Mouse (Mus musculus) forebrain, embryonic 10.5 days (tissue): ENCODE results near the gene Pla2g15. TPM values are rescaled to one million over a fixed set of nuclear protein-coding genes. Genes with fewer than 3 reads are reported as not detected.

Experiments used
- polyA plus RNA-seq: library from polyadenylated mRNA; unstranded; fragments of >200 nt; fragmentation: Nextera tagmentation; extraction: Ambion mirVana; gene quantifications from 2 replicates; pipeline ENCODE4 v1.2.1, GENCODE M21; 2016

The Pla2g15 gene
- polyA plus RNA-seq, 1 experiment from 2014 or later, result 14.0 TPM

Other genes starting within 250 kb of the Pla2g15 start
- gene Pskh1, start 250.0 kb upstream of the Pla2g15 start, polyA plus RNA-seq, result 29.6 and 29.9 TPM in 2 replicates
- gene Ctrl, start 216.5 kb upstream of the Pla2g15 start, polyA plus RNA-seq, result 1.5 and 2.1 TPM in 2 replicates
- gene Psmb10, start 212.0 kb upstream of the Pla2g15 start, polyA plus RNA-seq, result 28.9 and 31.5 TPM in 2 replicates
- gene Lcat, start 207.0 kb upstream of the Pla2g15 start, polyA plus RNA-seq, result 0.76 and 1.4 TPM in 2 replicates
- 14.9 and 17.8 TPM in 2 replicates for gene Slc12a4, start 184.3 kb upstream of the Pla2g15 start, polyA plus RNA-seq
- gene Dpep3, start 171.0 kb upstream of the Pla2g15 start, polyA plus RNA-seq, result not detected in 2 replicates
- gene Dus2, start 159.1 kb upstream of the Pla2g15 start, polyA plus RNA-seq, result 19.4 and 20.5 TPM in 2 replicates
- not detected in 2 replicates for gene Dpep2nb, start 144.4 kb upstream of the Pla2g15 start, polyA plus RNA-seq
- gene Ddx28, start 138.5 kb upstream of the Pla2g15 start, polyA plus RNA-seq, result 24.0 and 24.7 TPM in 2 replicates
- 6.6 TPM in 2 replicates for gene Nfatc3, start 91.6 kb upstream of the Pla2g15 start, polyA plus RNA-seq
- 2.0 and 2.6 TPM in 2 replicates for gene Esrp2, start 13.4 kb upstream of the Pla2g15 start, polyA plus RNA-seq
- 86.5 and 87.9 TPM in 2 replicates for gene Slc7a6, start 18.5 kb downstream of the Pla2g15 start, polyA plus RNA-seq
- 36.5 and 37.2 TPM in 2 replicates for gene Slc7a6os, start 60.5 kb downstream of the Pla2g15 start, polyA plus RNA-seq
- gene Prmt7, start 60.5 kb downstream of the Pla2g15 start, polyA plus RNA-seq, result 88.6 and 89.1 TPM in 2 replicates
- 5.3 and 6.2 TPM in 2 replicates for gene Smpd3, start 187.6 kb downstream of the Pla2g15 start, polyA plus RNA-seq